Mouse (Mus musculus): ENCODE measurements around the gene Pla2g5. TPM values are rescaled to one million over a fixed set of nuclear protein-coding genes. Genes with fewer than 3 reads are reported as not detected.
"Not testable (repeated sequence)": the region's sequence is repeated elsewhere in the genome, so short reads cannot be mapped to it uniquely, and the experiment has no call there.

The Pla2g5 gene
- polyA plus RNA-seq, 1 experiment = 14.3 TPM

DNA sequence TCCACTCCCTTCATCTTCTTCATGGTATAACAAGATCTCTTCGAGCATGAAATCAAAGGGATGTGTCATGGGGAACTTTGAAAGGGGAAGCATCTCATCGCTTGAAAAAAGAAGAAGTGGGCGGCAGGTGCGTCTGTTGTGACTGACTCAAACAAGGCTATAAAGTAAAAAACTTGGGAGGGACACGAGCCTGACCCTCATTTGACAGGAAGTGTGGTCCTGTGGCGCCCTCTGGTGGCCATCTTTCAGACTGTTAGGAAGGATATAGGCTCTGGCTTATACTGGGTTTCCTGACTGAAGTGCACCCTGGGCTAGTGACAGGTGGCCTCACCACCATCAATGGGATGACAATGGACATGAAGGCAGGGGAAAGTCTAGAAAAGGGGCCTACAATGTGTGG, 21.0 kb upstream of the Pla2g5 start:
- Histone ChIP-seq H3K36me3 (ENCODE audit: control insufficient read depth, insufficient read depth, low read length) (no peaks in the 10 kb centered on the region), H3K4me1 (ENCODE audit: control insufficient read depth, insufficient read depth, low read length) (no peaks in the 10 kb centered on the region), H3K27ac (ENCODE audit: control insufficient read depth, insufficient read depth, low read depth, low read length) (no peak overlapping the region), H3K4me3 (ENCODE audit: control insufficient read depth, low read depth, low read length) (no peak overlapping the region), H3K27me3 (ENCODE audit: control insufficient read depth, insufficient read depth, low read length) (no peaks in the 10 kb centered on the region)
- TF ChIP-seq POLR2A (IDR thresholded peaks at IDR 0.05; ENCODE audit: control insufficient read depth, low read depth, low read length) (no peak), CTCF (IDR thresholded peaks at IDR 0.05; ENCODE audit: control insufficient read depth, insufficient read depth, insufficient replicate concordance, low read depth, low read length) (peak; percentile 83; the same call in 1 of the 2 replicates)

DNA sequence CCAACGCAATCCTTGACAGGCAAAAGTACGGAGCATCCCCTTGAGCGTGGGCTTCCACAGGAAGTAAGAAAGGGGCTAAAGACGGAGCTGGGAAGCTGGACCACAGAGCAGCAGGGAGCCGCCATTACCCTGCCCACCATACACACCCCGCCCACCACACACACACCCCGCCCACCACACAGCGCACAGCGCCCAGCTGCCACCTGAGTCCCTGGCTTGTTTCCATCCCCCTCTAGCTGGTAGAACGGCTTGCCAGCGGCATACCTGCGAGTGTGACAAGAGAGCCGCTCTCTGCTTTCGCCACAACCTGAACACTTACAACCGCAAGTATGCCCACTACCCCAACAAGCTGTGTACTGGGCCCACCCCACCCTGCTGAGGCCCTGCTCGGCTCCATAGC, 18.9 kb upstream of the Pla2g5 start:
- no peaks in the 10 kb centered on the region for H3K36me3 ChIP-seq (ENCODE audit: control insufficient read depth, insufficient read depth, low read length)
- H3K27ac ChIP-seq (ENCODE audit: control insufficient read depth, insufficient read depth, low read depth, low read length) = no peak overlapping the region
- TF ChIP-seq CTCF (IDR thresholded peaks at IDR 0.05; ENCODE audit: control insufficient read depth, insufficient read depth, insufficient replicate concordance, low read depth, low read length) (no peak), POLR2A (IDR thresholded peaks at IDR 0.05; ENCODE audit: control insufficient read depth, low read depth, low read length) (no peak)
- H3K4me1 ChIP-seq (ENCODE audit: control insufficient read depth, insufficient read depth, low read length) = no peaks in the 10 kb centered on the region
- H3K27me3 ChIP-seq (ENCODE audit: control insufficient read depth, insufficient read depth, low read length) = no peaks in the 10 kb centered on the region
- no peak overlapping the region for H3K4me3 ChIP-seq (ENCODE audit: control insufficient read depth, low read depth, low read length)

DNA sequence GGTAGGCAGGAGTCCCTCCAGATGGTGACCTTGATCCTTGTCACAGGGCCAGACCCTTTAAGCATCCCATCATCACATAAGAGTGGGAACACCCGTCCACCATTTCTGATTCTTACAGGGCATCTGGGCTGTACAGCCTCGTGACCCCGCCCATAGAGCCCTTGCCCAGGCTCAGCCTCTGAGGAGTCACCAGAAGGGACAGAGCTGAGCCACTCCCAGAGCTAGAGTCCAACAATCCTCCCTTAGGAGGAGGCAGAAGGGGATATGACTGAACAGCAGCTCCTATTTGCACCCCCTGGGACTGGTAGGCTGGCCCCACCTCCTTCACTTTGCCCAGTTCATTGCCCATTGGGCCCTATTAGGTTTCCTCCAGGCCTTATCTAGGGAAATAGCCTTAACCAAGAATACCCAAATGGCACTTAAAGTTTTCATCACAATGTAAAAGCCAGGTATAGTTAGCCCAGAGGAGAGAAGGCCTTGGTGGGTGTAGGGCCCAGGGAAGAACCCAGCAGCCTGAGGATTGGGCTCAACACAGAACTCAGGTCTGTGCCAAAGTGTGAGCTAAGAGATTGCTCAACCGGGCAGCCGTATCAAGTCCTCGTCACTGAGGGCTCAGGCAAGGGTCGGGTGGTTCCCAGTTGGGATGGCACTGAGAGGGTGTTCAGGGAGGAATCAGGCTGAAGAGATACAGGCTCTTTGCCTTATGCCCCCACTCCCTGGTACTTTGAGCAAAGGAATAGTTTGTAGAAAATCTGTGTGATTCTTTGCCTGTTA, 17.7 kb upstream of the Pla2g5 start:
- Histone ChIP-seq H3K27me3 (ENCODE audit: control insufficient read depth, insufficient read depth, low read length) (no peaks in the 10 kb centered on the region), H3K36me3 (ENCODE audit: control insufficient read depth, insufficient read depth, low read length) (no peaks in the 10 kb centered on the region), H3K4me1 (ENCODE audit: control insufficient read depth, insufficient read depth, low read length) (no peaks in the 10 kb centered on the region), H3K27ac (ENCODE audit: control insufficient read depth, insufficient read depth, low read depth, low read length) (no peak overlapping the region), H3K4me3 (ENCODE audit: control insufficient read depth, low read depth, low read length) (no peak overlapping the region)
- TF ChIP-seq POLR2A (IDR thresholded peaks at IDR 0.05; ENCODE audit: control insufficient read depth, low read depth, low read length) (no peak), CTCF (IDR thresholded peaks at IDR 0.05; ENCODE audit: control insufficient read depth, insufficient read depth, insufficient replicate concordance, low read depth, low read length) (no peak)

DNA sequence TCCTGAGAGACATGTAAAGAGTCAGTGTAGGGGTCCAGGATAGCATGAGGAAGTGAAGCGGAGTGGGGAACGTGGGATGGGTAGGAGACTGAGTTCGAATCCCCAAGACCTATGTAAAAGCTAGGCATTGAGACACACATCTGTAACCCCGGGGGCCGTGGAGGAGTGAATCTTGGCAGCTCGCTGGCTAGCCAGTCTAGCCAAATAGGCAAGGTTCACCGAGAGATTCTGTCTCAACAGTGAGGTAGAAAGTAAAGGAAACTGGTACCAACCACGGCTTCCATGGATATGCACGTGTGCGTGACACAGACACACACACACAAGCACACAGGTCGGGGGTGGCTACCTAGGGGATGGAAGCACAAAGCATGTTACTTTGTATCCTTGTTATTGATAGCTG, 16.5 kb upstream of the Pla2g5 start:
- no peak overlapping the region for H3K4me3 ChIP-seq (ENCODE audit: control insufficient read depth, low read depth, low read length)
- no peak overlapping the region for H3K27ac ChIP-seq (ENCODE audit: control insufficient read depth, insufficient read depth, low read depth, low read length)
- no peaks in the 10 kb centered on the region for H3K27me3 ChIP-seq (ENCODE audit: control insufficient read depth, insufficient read depth, low read length)
- H3K4me1 ChIP-seq (ENCODE audit: control insufficient read depth, insufficient read depth, low read length) = no peaks in the 10 kb centered on the region
- no peaks in the 10 kb centered on the region for H3K36me3 ChIP-seq (ENCODE audit: control insufficient read depth, insufficient read depth, low read length)
- TF ChIP-seq CTCF (IDR thresholded peaks at IDR 0.05; ENCODE audit: control insufficient read depth, insufficient read depth, insufficient replicate concordance, low read depth, low read length) (no peak), POLR2A (IDR thresholded peaks at IDR 0.05; ENCODE audit: control insufficient read depth, low read depth, low read length) (no peak)

GRCm38 (mm10) chr4:138878783-138879182, 15.5 kb upstream of the Pla2g5 start:
- Histone ChIP-seq H3K4me1 (ENCODE audit: control insufficient read depth, insufficient read depth, low read length) (no peaks in the 10 kb centered on the region), H3K27me3 (ENCODE audit: control insufficient read depth, insufficient read depth, low read length) (no peaks in the 10 kb centered on the region), H3K36me3 (ENCODE audit: control insufficient read depth, insufficient read depth, low read length) (no peaks in the 10 kb centered on the region), H3K27ac (ENCODE audit: control insufficient read depth, insufficient read depth, low read depth, low read length) (no peak overlapping the region), H3K4me3 (ENCODE audit: control insufficient read depth, low read depth, low read length) (no peak overlapping the region)
- TF ChIP-seq CTCF (IDR thresholded peaks at IDR 0.05; ENCODE audit: control insufficient read depth, insufficient read depth, insufficient replicate concordance, low read depth, low read length) = no peak
- no peak for TF ChIP-seq POLR2A (IDR thresholded peaks at IDR 0.05; ENCODE audit: control insufficient read depth, low read depth, low read length)

- Histone ChIP-seq H3K27ac (ENCODE audit: control insufficient read depth, insufficient read depth, low read depth, low read length) (no peak within 1 kb of the TSS), H3K36me3 (ENCODE audit: control insufficient read depth, insufficient read depth, low read length) (no peaks in the 10 kb centered on the region), H3K4me1 (ENCODE audit: control insufficient read depth, insufficient read depth, low read length) (no peaks in the 10 kb centered on the region), H3K27me3 (ENCODE audit: control insufficient read depth, insufficient read depth, low read length) (no peaks in the 10 kb centered on the region), H3K4me3 (ENCODE audit: control insufficient read depth, low read depth, low read length) (no peak within 1 kb of the TSS)
- no peak for TF ChIP-seq POLR2A (IDR thresholded peaks at IDR 0.05; ENCODE audit: control insufficient read depth, low read depth, low read length)
- no peak for TF ChIP-seq CTCF (IDR thresholded peaks at IDR 0.05; ENCODE audit: control insufficient read depth, insufficient read depth, insufficient replicate concordance, low read depth, low read length)
These were observed 14.4 kb upstream of the Pla2g5 start, which contains the start of gene Pla2g2e for GRCm38 (mm10) chr4:138877731-138878130. TSS of gene Pla2g2e (plus strand) at chr4:138877942.

DNA sequence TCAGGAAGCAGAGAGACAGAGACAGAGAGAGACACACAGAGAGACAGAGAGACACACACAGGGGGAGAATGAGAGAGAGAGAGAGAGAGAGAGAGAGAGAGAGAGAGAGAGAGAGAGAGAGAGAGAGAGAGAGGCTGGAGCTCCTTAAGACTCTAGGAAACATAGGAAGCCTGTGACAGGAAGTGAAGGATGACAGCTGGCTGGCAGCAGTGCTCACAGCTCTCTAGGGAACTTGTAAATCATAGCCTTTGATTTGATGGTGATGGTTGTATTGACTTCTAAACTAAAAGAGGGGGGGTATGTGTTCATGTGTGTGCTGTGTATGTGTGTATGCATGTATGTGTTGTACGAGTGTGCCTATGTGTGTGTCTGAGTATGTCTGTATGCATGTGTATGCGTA, 12.7 kb upstream of the Pla2g5 start:
- no peaks in the 10 kb centered on the region for H3K36me3 ChIP-seq (ENCODE audit: control insufficient read depth, insufficient read depth, low read length)
- H3K27me3 ChIP-seq (ENCODE audit: control insufficient read depth, insufficient read depth, low read length) = no peaks in the 10 kb centered on the region
- no peak for TF ChIP-seq CTCF (IDR thresholded peaks at IDR 0.05; ENCODE audit: control insufficient read depth, insufficient read depth, insufficient replicate concordance, low read depth, low read length)
- TF ChIP-seq POLR2A (IDR thresholded peaks at IDR 0.05; ENCODE audit: control insufficient read depth, low read depth, low read length) = no peak
- H3K27ac ChIP-seq (ENCODE audit: control insufficient read depth, insufficient read depth, low read depth, low read length) = no peak overlapping the region
- no peaks in the 10 kb centered on the region for H3K4me1 ChIP-seq (ENCODE audit: control insufficient read depth, insufficient read depth, low read length)
- no peak overlapping the region for H3K4me3 ChIP-seq (ENCODE audit: control insufficient read depth, low read depth, low read length)

- H3K4me3 ChIP-seq (ENCODE audit: control insufficient read depth, low read depth, low read length); H3K4me1 ChIP-seq (ENCODE audit: control insufficient read depth, insufficient read depth, low read length); H3K27ac ChIP-seq (ENCODE audit: control insufficient read depth, insufficient read depth, low read depth, low read length); H3K27me3 ChIP-seq (ENCODE audit: control insufficient read depth, insufficient read depth, low read length); H3K36me3 ChIP-seq (ENCODE audit: control insufficient read depth, insufficient read depth, low read length): not testable (repeated sequence)
These were observed 12.0 kb upstream of the Pla2g5 start for GRCm38 (mm10) chr4:138875275-138875674.
